Mouse (Mus musculus) bone marrow, adult 2 months (tissue): ENCODE results near the gene Gabrb2. TPM values are rescaled to one million over a fixed set of nuclear protein-coding genes. Genes with fewer than 3 reads are reported as not detected.

ENCODE experiments used
- H3K27ac ChIP-seq: fragments of 200-500 bp; 2 replicates; pipeline ENCODE4 v1.5.1; 2012; ENCODE audit warnings: low read depth, mild to moderate bottlenecking, control low read depth, inconsistent platforms, low read length; ENCODE audit not compliant: control insufficient read depth, poor library complexity, insufficient read depth
- H3K4me1 ChIP-seq: fragments of 200-500 bp; 2 replicates; pipeline ENCODE4 v1.6.1; 2011; ENCODE audit warnings: low read length; ENCODE audit not compliant: control insufficient read depth, insufficient read depth
- H3K4me3 ChIP-seq: fragments of 200-500 bp; replicated peaks from 2 replicates; pipeline ENCODE3; 2011; ENCODE audit warnings: mild to moderate bottlenecking, low read depth, low read length, control low read depth; ENCODE audit not compliant: control insufficient read depth
- CTCF ChIP-seq: fragments of 200-500 bp; IDR thresholded peaks from 2 replicates; pipeline ENCODE4 v1.5.1; 2011; ENCODE audit warnings: low read length, control low read depth; ENCODE audit not compliant: control insufficient read depth, insufficient read depth
- POLR2A ChIP-seq: fragments of 200-500 bp; IDR thresholded peaks from 2 replicates; pipeline ENCODE4 v1.6.1; 2011; ENCODE audit warnings: low read depth, mild to moderate bottlenecking, control low read depth, low read length, borderline replicate concordance; ENCODE audit not compliant: control insufficient read depth
- WGBS: fragments of 180-500 bp; shearing (Covaris S2); methylation state at CpG from one replicate; pipeline ENCODE4 v1.1.7; 2018; 5-methylcytosine and 5-hydroxymethylcytosine counted together
- polyA plus RNA-seq: library from polyadenylated mRNA; stranded (reverse); fragments of >200 nt; gene quantifications from 2 replicates; pipeline ENCODE4 v1.2.4, GENCODE M21; 2011; ENCODE audit warnings: low replicate concordance; ENCODE audit not compliant: missing spikeins, insufficient read depth, insufficient read length

Gabrb2 gene
- polyA plus RNA-seq, 1 experiment: not detected

GRCm38 (mm10) chr11:42618195-42618594 lies 198.6 kb downstream of the Gabrb2 start:
- Histone ChIP-seq H3K4me3 (no peak overlapping the region), H3K4me1 (no peaks in the 10 kb centered on the region), H3K27ac (no peak overlapping the region)
- WGBS: 90% methylated on average over 2 of the region's 2 CpGs
- no peak for TF ChIP-seq CTCF
- no peak for TF ChIP-seq POLR2A

- no peak for TF ChIP-seq CTCF
- no peak for TF ChIP-seq POLR2A
- no peak overlapping the region for H3K27ac ChIP-seq
- 72% methylated on average over 4 of the region's 4 CpGs for WGBS
- H3K4me1 ChIP-seq: no peaks in the 10 kb centered on the region
- no peak overlapping the region for H3K4me3 ChIP-seq
These were observed 201.6 kb downstream of the Gabrb2 start for GRCm38 (mm10) chr11:42621109-42621508.

- H3K4me3 ChIP-seq: no peak overlapping the region
- no peaks in the 10 kb centered on the region for H3K4me1 ChIP-seq
- WGBS: 56% methylated on average over 5 of the region's 5 CpGs
- TF ChIP-seq CTCF (no peak), POLR2A (no peak)
- no peak overlapping the region for H3K27ac ChIP-seq
These were observed 230.6 kb downstream of the Gabrb2 start for GRCm38 (mm10) chr11:42650111-42650510.

- Histone ChIP-seq H3K4me3 (no peak overlapping the region), H3K27ac (no peak overlapping the region), H3K4me1 (no peaks in the 10 kb centered on the region)
- TF ChIP-seq POLR2A (no peak), CTCF (no peak)
These were observed 232.0 kb downstream of the Gabrb2 start for GRCm38 (mm10) chr11:42651572-42651971.

- TF ChIP-seq POLR2A: no peak
- TF ChIP-seq CTCF: no peak
- Histone ChIP-seq H3K4me1 (no peaks in the 10 kb centered on the region), H3K27ac (no peak overlapping the region), H3K4me3 (no peak overlapping the region)
- WGBS: 59% methylated on average over 3 of the region's 3 CpGs
These were observed 234.6 kb downstream of the Gabrb2 start for GRCm38 (mm10) chr11:42654189-42654588.

- Histone ChIP-seq H3K27ac (no peak overlapping the region), H3K4me3 (no peak overlapping the region), H3K4me1 (no peaks in the 10 kb centered on the region)
- 69% methylated on average over 4 of the region's 4 CpGs for WGBS
- TF ChIP-seq POLR2A: no peak
- TF ChIP-seq CTCF: no peak
These were observed 249.1 kb downstream of the Gabrb2 start for GRCm38 (mm10) chr11:42668657-42669056.

Other genes with a start within 250 kb of the Gabrb2 start
- gene Gabra1, start 236.8 kb upstream of the Gabrb2 start, polyA plus RNA-seq: 0.42 TPM in 1 of 2 replicates, not detected in the other
- not detected in 2 replicates for gene Gabra6, start 98.7 kb upstream of the Gabrb2 start, polyA plus RNA-seq